Mouse (Mus musculus) B cell, adult (primary cell): ENCODE results near the gene H2al1i. TPM values are rescaled to one million over a fixed set of nuclear protein-coding genes. Genes with fewer than 3 reads are reported as not detected.

Experiments
- total RNA-seq: library from RNA; stranded (reverse); gene quantifications from 4 replicates; pipeline ENCODE4 v1.2.4, GENCODE M21; 2023; ENCODE audit not compliant: inconsistent age

The H2al1i gene
- not detected in 4 replicates for total RNA-seq

GRCm38 (mm10) chrX:11324359-11324758 is at the start of gene H2al1i:
H2al1i (plus strand) TSS chrX:11324659.

GRCm38 (mm10) chrX:11298957-11299356 is 25.5 kb upstream of the H2al1i start, which contains the start of gene H2al1a:
H2al1a (plus strand) TSS chrX:11299257.

DNA sequence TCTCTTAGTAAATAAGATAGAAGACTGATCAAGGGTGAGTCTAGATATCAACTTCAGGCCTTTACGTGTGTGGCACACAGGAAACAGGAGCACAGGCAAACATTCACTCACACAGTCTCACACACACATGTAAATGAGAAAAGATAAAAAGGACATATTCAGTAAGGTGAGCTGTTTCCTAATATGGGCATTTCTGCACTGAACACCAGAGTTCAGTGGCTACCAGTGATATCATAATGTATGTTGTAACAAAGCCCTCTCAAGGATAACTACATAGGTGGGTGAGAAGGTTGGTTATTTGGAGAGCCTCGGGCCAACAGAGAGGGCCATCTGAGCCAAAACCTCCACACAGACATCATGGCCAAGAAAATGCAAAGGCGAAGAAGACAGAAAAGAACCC is 22.3 kb upstream of the H2al1i start, which contains the start of gene H2al1b:
H2al1b (plus strand) TSS at position 301 of the 400 bp plus-strand sequence.

DNA sequence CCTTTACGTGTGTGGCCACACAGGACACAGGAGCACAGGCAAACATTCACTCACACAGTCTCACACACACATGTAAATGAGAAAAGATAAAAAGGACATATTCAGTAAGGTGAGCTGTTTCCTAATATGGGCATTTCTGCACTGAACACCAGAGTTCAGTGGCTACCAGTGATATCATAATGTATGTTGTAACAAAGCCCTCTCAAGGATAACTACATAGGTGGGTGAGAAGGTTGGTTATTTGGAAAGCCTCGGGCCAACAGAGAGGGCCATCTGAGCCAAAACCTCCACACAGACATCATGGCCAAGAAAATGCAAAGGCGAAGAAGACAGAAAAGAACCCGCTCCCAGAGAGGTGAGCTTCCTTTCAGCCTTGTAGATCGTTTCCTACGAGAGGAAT is 19.1 kb upstream of the H2al1i start, which contains the start of gene H2al1c:
H2al1c (plus strand) TSS at position 301 of the 400 bp plus-strand sequence.

GRCm38 (mm10) chrX:11308524-11308923 is 15.9 kb upstream of the H2al1i start, which contains the start of gene H2al1d:
H2al1d (plus strand) TSS chrX:11308824.

DNA sequence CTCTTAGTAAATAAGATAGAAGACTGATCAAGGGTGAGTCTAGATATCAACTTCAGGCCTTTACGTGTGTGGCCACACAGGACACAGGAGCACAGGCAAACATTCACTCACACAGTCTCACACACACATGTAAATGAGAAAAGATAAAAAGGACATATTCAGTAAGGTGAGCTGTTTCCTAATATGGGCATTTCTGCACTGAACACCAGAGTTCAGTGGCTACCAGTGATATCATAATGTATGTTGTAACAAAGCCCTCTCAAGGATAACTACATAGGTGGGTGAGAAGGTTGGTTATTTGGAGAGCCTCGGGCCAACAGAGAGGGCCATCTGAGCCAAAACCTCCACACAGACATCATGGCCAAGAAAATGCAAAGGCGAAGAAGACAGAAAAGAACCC is 12.8 kb upstream of the H2al1i start, which contains the start of gene H2al1e:
H2al1e (plus strand) TSS at position 301 of the 400 bp plus-strand sequence.

GRCm38 (mm10) chrX:11314858-11315257 is 9.6 kb upstream of the H2al1i start, which contains the start of gene H2al1f:
H2al1f (plus strand) TSS chrX:11315158.

DNA sequence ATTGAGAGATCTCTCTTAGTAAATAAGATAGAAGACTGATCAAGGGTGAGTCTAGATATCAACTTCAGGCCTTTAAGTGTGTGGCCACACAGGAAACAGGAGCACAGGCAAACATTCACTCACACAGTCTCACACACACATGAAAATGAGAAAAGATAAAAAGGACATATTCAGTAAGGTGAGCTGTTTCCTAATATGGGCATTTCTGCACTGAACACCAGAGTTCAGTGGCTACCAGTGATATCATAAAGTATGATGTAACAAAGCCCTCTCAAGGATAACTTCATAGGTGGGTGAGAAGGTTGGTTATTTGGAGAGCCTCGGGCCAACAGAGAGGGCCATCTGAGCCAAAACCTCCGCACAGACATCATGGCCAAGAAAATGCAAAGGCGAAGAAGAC is 6.5 kb upstream of the H2al1i start, which contains the start of gene H2al1g:
H2al1g (plus strand) TSS at position 301 of the 400 bp plus-strand sequence.

GRCm38 (mm10) chrX:11321192-11321591 is 3.3 kb upstream of the H2al1i start, which contains the start of gene H2al1h:
H2al1h (plus strand) TSS chrX:11321492.

DNA sequence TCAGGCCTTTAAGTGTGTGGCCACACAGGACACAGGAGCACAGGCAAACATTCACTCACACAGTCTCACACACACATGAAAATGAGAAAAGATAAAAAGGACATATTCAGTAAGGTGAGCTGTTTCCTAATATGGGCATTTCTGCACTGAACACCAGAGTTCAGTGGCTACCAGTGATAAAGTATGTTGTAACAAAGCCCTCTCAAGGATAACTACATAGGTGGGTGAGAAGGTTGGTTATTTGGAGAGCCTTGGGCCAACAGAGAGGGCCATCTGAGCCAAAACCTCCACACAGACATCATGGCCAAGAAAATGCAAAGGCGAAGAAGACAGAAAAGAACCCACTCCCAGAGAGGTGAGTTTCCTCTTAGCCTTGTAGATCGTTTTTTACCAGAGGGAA is 3.1 kb downstream of the H2al1i start, which contains the start of gene H2al1j:
H2al1j (plus strand) TSS at position 301 of the 400 bp plus-strand sequence.

Other genes starting within 250 kb of the H2al1i start
- gene H2al1a, start 25.4 kb upstream of the H2al1i start, total RNA-seq, result not detected in 4 replicates
- not detected in 4 replicates for gene H2al1b, start 22.2 kb upstream of the H2al1i start, total RNA-seq
- not detected in 4 replicates for gene H2al1c, start 19.0 kb upstream of the H2al1i start, total RNA-seq
- gene H2al1d, start 15.8 kb upstream of the H2al1i start, total RNA-seq, result not detected in 4 replicates
- gene H2al1e, start 12.7 kb upstream of the H2al1i start, total RNA-seq, result not detected in 4 replicates
- gene H2al1f, start 9.5 kb upstream of the H2al1i start, total RNA-seq, result not detected in 4 replicates
- not detected in 4 replicates for gene H2al1g, start 6.4 kb upstream of the H2al1i start, total RNA-seq
- gene H2al1h, start 3.2 kb upstream of the H2al1i start, total RNA-seq, result not detected in 4 replicates
- gene H2al1j, start 3.2 kb downstream of the H2al1i start, total RNA-seq, result not detected in 4 replicates